Mouse (Mus musculus): ENCODE measurements around the gene Nicn1. TPM values are rescaled to one million over a fixed set of nuclear protein-coding genes. Genes with fewer than 3 reads are reported as not detected.

The Nicn1 gene
- polyA plus RNA-seq (2014; fragmentation: Illumina TruSeq; extraction: RNeasy Lipid Tissue Mini Kit (QIAGEN cat#74804); ENCODE audit: low read depth, low replicate concordance), result 42.1 TPM

GRCm38 (mm10) chr9:108290016-108290750 is at the start of gene Nicn1:
Nicn1 (plus strand) TSS chr9:108290429.

DNA sequence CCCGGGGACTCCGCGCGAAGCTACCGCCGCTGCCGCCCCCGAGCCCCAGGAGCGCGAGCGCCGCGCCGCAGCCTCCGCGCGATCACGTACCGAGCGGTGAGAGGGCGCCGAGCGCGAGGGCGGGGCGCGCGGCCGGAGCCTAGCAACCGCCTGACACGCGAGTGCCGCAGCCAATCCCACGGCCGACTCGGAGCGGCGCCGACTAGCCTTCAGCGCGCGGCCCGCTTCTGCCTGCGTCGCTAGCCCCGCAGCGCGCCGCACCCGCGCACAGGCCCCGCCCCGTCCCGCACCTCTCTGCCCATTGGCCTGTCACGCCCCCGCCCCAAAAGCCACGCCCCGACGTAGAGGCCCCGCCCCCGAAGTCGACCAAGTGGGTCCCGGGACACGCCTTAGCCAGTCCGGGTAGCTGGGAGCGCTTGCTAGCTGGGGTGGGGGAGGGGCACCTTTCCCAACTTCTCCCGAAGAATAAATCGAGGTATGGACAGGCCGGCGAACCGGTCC is 26.5 kb upstream of the Nicn1 start, which contains the start of gene Dag1:
TSS of gene Dag1 (minus strand) at position 269 of the 501 bp plus-strand sequence.

DNA sequence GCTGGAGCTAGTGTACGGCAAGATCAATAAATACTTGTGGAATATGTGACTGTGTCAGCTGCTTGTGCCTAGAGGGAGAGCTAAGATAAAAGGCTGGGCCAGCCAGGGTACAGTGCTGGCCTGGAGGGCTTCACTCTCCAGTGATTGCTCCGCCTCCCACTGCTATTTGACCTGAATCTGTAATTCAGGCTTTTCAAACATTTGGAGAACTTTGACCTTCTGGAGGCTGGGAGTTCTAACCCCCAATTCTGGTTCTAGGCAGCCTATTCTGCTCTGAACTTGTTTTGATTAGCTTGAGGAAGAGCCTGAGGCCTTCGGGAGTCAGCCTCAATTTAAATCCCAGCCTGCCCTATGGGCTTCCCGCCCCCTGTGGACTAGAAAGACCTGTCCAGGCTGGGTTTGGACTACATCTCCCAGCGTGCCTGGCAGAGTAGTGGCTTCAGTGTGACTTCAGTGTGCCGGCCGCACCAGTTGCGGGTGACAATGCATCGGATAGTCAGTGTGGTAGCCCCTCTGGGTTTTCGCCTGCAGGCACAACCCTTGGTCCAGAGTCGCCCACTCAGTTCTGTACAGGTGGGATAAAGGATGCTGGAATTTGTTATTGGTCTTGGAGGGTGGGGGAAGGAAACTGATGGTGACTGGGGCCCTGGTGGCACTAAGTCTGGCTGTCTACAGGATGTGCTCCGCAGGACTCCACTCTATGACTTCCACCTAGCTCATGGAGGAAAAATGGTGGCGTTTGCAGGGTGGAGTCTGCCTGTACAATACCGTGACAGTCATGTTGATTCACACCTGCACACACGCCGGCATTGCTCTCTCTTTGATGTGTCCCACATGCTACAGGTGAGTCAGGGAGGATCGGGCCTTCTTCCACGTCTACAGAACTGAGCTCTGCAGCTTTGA is 6.5 kb downstream of the Nicn1 start, which contains the start of gene Amt:
TSS of gene Amt (plus strand) at position 401 of the 903 bp plus-strand sequence.

GRCm38 (mm10) chr9:108305629-108306520 is 15.6 kb downstream of the Nicn1 start, which contains the start of the genes Rhoa and Tcta:
Rhoa (plus strand) TSS chr9:108306129.
Tcta (minus strand) TSS chr9:108306160.

GRCm38 (mm10) chr9:108338886-108339781 is 48.9 kb downstream of the Nicn1 start, which contains the start of gene Gpx1:
Gpx1 (plus strand) TSS chr9:108338903.

Other genes starting within 250 kb of the Nicn1 start
- 1.1 TPM for gene Gmppb, start 241.2 kb upstream of the Nicn1 start, polyA plus RNA-seq (2014; fragmentation: Illumina TruSeq; extraction: RNeasy Lipid Tissue Mini Kit (QIAGEN cat#74804); ENCODE audit: low read depth, low replicate concordance)
- gene Amigo3, start 237.3 kb upstream of the Nicn1 start, polyA plus RNA-seq (2014; fragmentation: Illumina TruSeq; extraction: RNeasy Lipid Tissue Mini Kit (QIAGEN cat#74804); ENCODE audit: low read depth, low replicate concordance), result not detected
- not detected for gene Mst1, start 210.0 kb upstream of the Nicn1 start, polyA plus RNA-seq (2014; fragmentation: Illumina TruSeq; extraction: RNeasy Lipid Tissue Mini Kit (QIAGEN cat#74804); ENCODE audit: low read depth, low replicate concordance)
- gene Rnf123, start 207.1 kb upstream of the Nicn1 start, polyA plus RNA-seq (2014; fragmentation: Illumina TruSeq; extraction: RNeasy Lipid Tissue Mini Kit (QIAGEN cat#74804); ENCODE audit: low read depth, low replicate concordance), result 1.6 TPM
- gene Apeh, start 195.8 kb upstream of the Nicn1 start, polyA plus RNA-seq (2014; fragmentation: Illumina TruSeq; extraction: RNeasy Lipid Tissue Mini Kit (QIAGEN cat#74804); ENCODE audit: low read depth, low replicate concordance), result 48.3 TPM
- not detected for gene Bsn, start 100.0 kb upstream of the Nicn1 start, polyA plus RNA-seq (2014; fragmentation: Illumina TruSeq; extraction: RNeasy Lipid Tissue Mini Kit (QIAGEN cat#74804); ENCODE audit: low read depth, low replicate concordance)
- 31.0 TPM for gene Dag1, start 26.5 kb upstream of the Nicn1 start, polyA plus RNA-seq (2014; fragmentation: Illumina TruSeq; extraction: RNeasy Lipid Tissue Mini Kit (QIAGEN cat#74804); ENCODE audit: low read depth, low replicate concordance)
- 37.5 TPM for gene Amt, start 6.4 kb downstream of the Nicn1 start, polyA plus RNA-seq (2014; fragmentation: Illumina TruSeq; extraction: RNeasy Lipid Tissue Mini Kit (QIAGEN cat#74804); ENCODE audit: low read depth, low replicate concordance)
- gene Rhoa, start 15.7 kb downstream of the Nicn1 start, polyA plus RNA-seq (2014; fragmentation: Illumina TruSeq; extraction: RNeasy Lipid Tissue Mini Kit (QIAGEN cat#74804); ENCODE audit: low read depth, low replicate concordance), result 456 TPM
- 19.1 TPM for gene Tcta, start 15.7 kb downstream of the Nicn1 start, polyA plus RNA-seq (2014; fragmentation: Illumina TruSeq; extraction: RNeasy Lipid Tissue Mini Kit (QIAGEN cat#74804); ENCODE audit: low read depth, low replicate concordance)
- 93.3 TPM for gene Gpx1, start 48.5 kb downstream of the Nicn1 start, polyA plus RNA-seq (2014; fragmentation: Illumina TruSeq; extraction: RNeasy Lipid Tissue Mini Kit (QIAGEN cat#74804); ENCODE audit: low read depth, low replicate concordance)
- 54.0 TPM for gene Usp4, start 57.4 kb downstream of the Nicn1 start, polyA plus RNA-seq (2014; fragmentation: Illumina TruSeq; extraction: RNeasy Lipid Tissue Mini Kit (QIAGEN cat#74804); ENCODE audit: low read depth, low replicate concordance)
- 0.73 TPM for gene 1700102P08Rik, start 102.4 kb downstream of the Nicn1 start, polyA plus RNA-seq (2014; fragmentation: Illumina TruSeq; extraction: RNeasy Lipid Tissue Mini Kit (QIAGEN cat#74804); ENCODE audit: low read depth, low replicate concordance)
- gene Ccdc36, start 138.1 kb downstream of the Nicn1 start, polyA plus RNA-seq (2014; fragmentation: Illumina TruSeq; extraction: RNeasy Lipid Tissue Mini Kit (QIAGEN cat#74804); ENCODE audit: low read depth, low replicate concordance), result not detected
- not detected for gene BC048562, start 146.1 kb downstream of the Nicn1 start, polyA plus RNA-seq (2014; fragmentation: Illumina TruSeq; extraction: RNeasy Lipid Tissue Mini Kit (QIAGEN cat#74804); ENCODE audit: low read depth, low replicate concordance)
- gene Ccdc71, start 170.1 kb downstream of the Nicn1 start, polyA plus RNA-seq (2014; fragmentation: Illumina TruSeq; extraction: RNeasy Lipid Tissue Mini Kit (QIAGEN cat#74804); ENCODE audit: low read depth, low replicate concordance), result 4.1 TPM
- gene Klhdc8b, start 171.2 kb downstream of the Nicn1 start, polyA plus RNA-seq (2014; fragmentation: Illumina TruSeq; extraction: RNeasy Lipid Tissue Mini Kit (QIAGEN cat#74804); ENCODE audit: low read depth, low replicate concordance), result 0.53 TPM
- 5.1 TPM for gene Lamb2, start 189.3 kb downstream of the Nicn1 start, polyA plus RNA-seq (2014; fragmentation: Illumina TruSeq; extraction: RNeasy Lipid Tissue Mini Kit (QIAGEN cat#74804); ENCODE audit: low read depth, low replicate concordance)
- gene Usp19, start 200.2 kb downstream of the Nicn1 start, polyA plus RNA-seq (2014; fragmentation: Illumina TruSeq; extraction: RNeasy Lipid Tissue Mini Kit (QIAGEN cat#74804); ENCODE audit: low read depth, low replicate concordance), result 5.9 TPM
- gene Qars, start 217.3 kb downstream of the Nicn1 start, polyA plus RNA-seq (2014; fragmentation: Illumina TruSeq; extraction: RNeasy Lipid Tissue Mini Kit (QIAGEN cat#74804); ENCODE audit: low read depth, low replicate concordance), result 82.1 TPM
- gene Qrich1, start 226.4 kb downstream of the Nicn1 start, polyA plus RNA-seq (2014; fragmentation: Illumina TruSeq; extraction: RNeasy Lipid Tissue Mini Kit (QIAGEN cat#74804); ENCODE audit: low read depth, low replicate concordance), result 35.9 TPM

All from kidney, adult 10 weeks (tissue).